Mouse (Mus musculus): Measurements from ENCODE around the gene Usp10. TPM values are rescaled to one million over a fixed set of nuclear protein-coding genes. Genes with fewer than 3 reads are reported as not detected.
A peak's percentile ranks its signal among the peaks of the same experiment; 100 is the strongest.

The Usp10 gene
- polyA plus RNA-seq, 1 experiment from 2014 or later = 187 TPM

GRCm38 (mm10) chr8:119981253-119981652 is 71.1 kb downstream of the Usp10 start:
- Histone ChIP-seq H3K4me1 (peaks cover 6% of the 10 kb centered on the region; the same call in 1 of the 2 replicates), H3K4me3 (no peak overlapping the region), H3K27me3 (ENCODE audit: insufficient read depth, poor library complexity, severe bottlenecking) (no peaks in the 10 kb centered on the region), H3K27ac (no peak overlapping the region), H3K36me3 (no peaks in the 10 kb centered on the region), H3K9me3 (no peaks in the 10 kb centered on the region)
- no peak for DNase-seq (ENCODE audit: low spot score)
- 67% methylated on average over 4 of the region's 4 CpGs for WGBS

GRCm38 (mm10) chr8:119984085-119984484 is 73.9 kb downstream of the Usp10 start:
- Histone ChIP-seq H3K27me3 (ENCODE audit: insufficient read depth, poor library complexity, severe bottlenecking) (no peaks in the 10 kb centered on the region), H3K36me3 (no peaks in the 10 kb centered on the region), H3K27ac (no peak overlapping the region), H3K4me1 (peaks cover 14% of the 10 kb centered on the region), H3K4me3 (no peak overlapping the region), H3K9me3 (no peaks in the 10 kb centered on the region)
- DNase-seq (ENCODE audit: low spot score) = no peak

- no peak for DNase-seq (ENCODE audit: low spot score)
- Histone ChIP-seq H3K36me3 (no peaks in the 10 kb centered on the region), H3K4me3 (no peak overlapping the region), H3K4me1 (peaks cover 12% of the 10 kb centered on the region; the same call in 1 of the 2 replicates), H3K27me3 (ENCODE audit: insufficient read depth, poor library complexity, severe bottlenecking) (peaks cover 15% of the 10 kb centered on the region), H3K9me3 (no peaks in the 10 kb centered on the region), H3K27ac (no peak overlapping the region)
- 56% methylated on average over 5 of the region's 5 CpGs for WGBS
Observed at GRCm38 (mm10) chr8:119986174-119986573, 76.0 kb downstream of the Usp10 start.

GRCm38 (mm10) chr8:119988087-119988486 is 77.9 kb downstream of the Usp10 start:
- no peak for DNase-seq (ENCODE audit: low spot score)
- no peaks in the 10 kb centered on the region for H3K36me3 ChIP-seq
- WGBS = 45% methylated on average over 15 of the region's 15 CpGs
- peaks cover 34% of the 10 kb centered on the region for H3K27me3 ChIP-seq (ENCODE audit: insufficient read depth, poor library complexity, severe bottlenecking)
- H3K4me3 ChIP-seq = no peak overlapping the region
- peaks cover 24% of the 10 kb centered on the region for H3K4me1 ChIP-seq
- H3K27ac ChIP-seq = no peak overlapping the region
- H3K9me3 ChIP-seq = no peaks in the 10 kb centered on the region

- Histone ChIP-seq H3K4me1 (peaks cover 42% of the 10 kb centered on the region), H3K36me3 (no peaks in the 10 kb centered on the region), H3K27ac (peak within 1 kb of the TSS; percentile 39; the same call in 1 of the 2 replicates), H3K27me3 (ENCODE audit: insufficient read depth, poor library complexity, severe bottlenecking) (peaks cover 61% of the 10 kb centered on the region), H3K9me3 (no peaks in the 10 kb centered on the region), H3K4me3 (peak within 1 kb of the TSS; percentile 44)
- whole genome bisulfite sequencing = under 1% methylated on average over 25 of the region's 25 CpGs
- DNase-seq (ENCODE audit: low spot score) = peak; percentile 90
Observed at GRCm38 (mm10) chr8:119992249-119992648, 82.1 kb downstream of the Usp10 start, which contains the start of gene Crispld2. Crispld2 (plus strand) TSS chr8:119992438.

- H3K27me3 ChIP-seq (ENCODE audit: insufficient read depth, poor library complexity, severe bottlenecking) = peaks cover 64% of the 10 kb centered on the region
- H3K36me3 ChIP-seq = no peaks in the 10 kb centered on the region
- H3K4me1 ChIP-seq = peaks cover 38% of the 10 kb centered on the region
- 0 out of 2 replicates have a peak overlapping the region, but pooled peaks have one; percentile 23 for H3K27ac ChIP-seq
- H3K9me3 ChIP-seq = no peaks in the 10 kb centered on the region
- no peak for DNase-seq (ENCODE audit: low spot score)
- WGBS = 76% methylated on average over 7 of the region's 7 CpGs
- no peak overlapping the region for H3K4me3 ChIP-seq
Observed at GRCm38 (mm10) chr8:119994114-119994513, 84.0 kb downstream of the Usp10 start.

- no peaks in the 10 kb centered on the region for H3K9me3 ChIP-seq
- 41% methylated on average over 6 of the region's 6 CpGs for WGBS
- peaks cover 64% of the 10 kb centered on the region for H3K27me3 ChIP-seq (ENCODE audit: insufficient read depth, poor library complexity, severe bottlenecking)
- no peak overlapping the region for H3K4me3 ChIP-seq
- 0 out of 2 replicates have a peak overlapping the region, but pooled peaks have one; percentile 23 for H3K27ac ChIP-seq
- no peak for DNase-seq (ENCODE audit: low spot score)
- H3K36me3 ChIP-seq = no peaks in the 10 kb centered on the region
- peaks cover 38% of the 10 kb centered on the region for H3K4me1 ChIP-seq
Observed at GRCm38 (mm10) chr8:119994556-119994955, 84.4 kb downstream of the Usp10 start.

- Histone ChIP-seq H3K4me1 (peaks cover 50% of the 10 kb centered on the region), H3K27me3 (ENCODE audit: insufficient read depth, poor library complexity, severe bottlenecking) (peaks cover 38% of the 10 kb centered on the region), H3K9me3 (no peaks in the 10 kb centered on the region), H3K27ac (no peak overlapping the region; the same call in 1 of the 2 replicates), H3K4me3 (no peak overlapping the region), H3K36me3 (no peaks in the 10 kb centered on the region)
- 75% methylated on average over 4 of the region's 4 CpGs for WGBS
- no peak for DNase-seq (ENCODE audit: low spot score)
Observed at GRCm38 (mm10) chr8:119997266-119997665, 87.1 kb downstream of the Usp10 start.

- 46% methylated on average over 8 of the region's 8 CpGs for WGBS
- H3K27ac ChIP-seq = 0 out of 2 replicates have a peak overlapping the region, but pooled peaks have one; percentile 47
- H3K27me3 ChIP-seq (ENCODE audit: insufficient read depth, poor library complexity, severe bottlenecking) = peaks cover 8% of the 10 kb centered on the region
- H3K9me3 ChIP-seq = no peaks in the 10 kb centered on the region
- H3K36me3 ChIP-seq = no peaks in the 10 kb centered on the region
- peaks cover 44% of the 10 kb centered on the region for H3K4me1 ChIP-seq
- DNase-seq (ENCODE audit: low spot score) = no peak
- no peak overlapping the region for H3K4me3 ChIP-seq
Observed at GRCm38 (mm10) chr8:120000461-120000860, 90.3 kb downstream of the Usp10 start.

GRCm38 (mm10) chr8:120001712-120002111 is 91.6 kb downstream of the Usp10 start:
- 80% methylated on average over 7 of the region's 7 CpGs for WGBS
- H3K27me3 ChIP-seq (ENCODE audit: insufficient read depth, poor library complexity, severe bottlenecking) = peaks cover 13% of the 10 kb centered on the region
- no peak for DNase-seq (ENCODE audit: low spot score)
- H3K4me1 ChIP-seq = peaks cover 53% of the 10 kb centered on the region
- H3K9me3 ChIP-seq = no peaks in the 10 kb centered on the region
- no peak overlapping the region for H3K4me3 ChIP-seq
- H3K27ac ChIP-seq = peak overlapping the region; percentile 47; the same call in 1 of the 2 replicates
- no peaks in the 10 kb centered on the region for H3K36me3 ChIP-seq

- Histone ChIP-seq H3K4me3 (no peak overlapping the region), H3K36me3 (no peaks in the 10 kb centered on the region), H3K27me3 (ENCODE audit: insufficient read depth, poor library complexity, severe bottlenecking) (peaks cover 12% of the 10 kb centered on the region), H3K4me1 (peaks cover 59% of the 10 kb centered on the region), H3K9me3 (no peaks in the 10 kb centered on the region), H3K27ac (peak overlapping the region; percentile 47)
- WGBS = 51% methylated on average over 9 of the region's 9 CpGs
- DNase-seq (ENCODE audit: low spot score) = no peak
Observed at GRCm38 (mm10) chr8:120002348-120002747, 92.2 kb downstream of the Usp10 start.

- peak; percentile 80 for DNase-seq (ENCODE audit: low spot score)
- Histone ChIP-seq H3K27ac (peak overlapping the region; percentile 50), H3K36me3 (no peaks in the 10 kb centered on the region), H3K27me3 (ENCODE audit: insufficient read depth, poor library complexity, severe bottlenecking) (peaks cover 10% of the 10 kb centered on the region), H3K4me1 (peaks cover 53% of the 10 kb centered on the region), H3K4me3 (no peak overlapping the region), H3K9me3 (no peaks in the 10 kb centered on the region)
- WGBS = 41% methylated on average over 14 of the region's 14 CpGs
Observed at GRCm38 (mm10) chr8:120004154-120004702, 94.1 kb downstream of the Usp10 start.

GRCm38 (mm10) chr8:120004705-120005381 is 94.7 kb downstream of the Usp10 start:
- peak overlapping the region; percentile 50; the same call in 1 of the 2 replicates for H3K27ac ChIP-seq
- 65% methylated on average over 2 of the region's 2 CpGs for WGBS
- H3K4me3 ChIP-seq = no peak overlapping the region
- no peak for DNase-seq (ENCODE audit: low spot score)
- no peaks in the 10 kb centered on the region for H3K36me3 ChIP-seq
- H3K9me3 ChIP-seq = no peaks in the 10 kb centered on the region
- peaks cover 15% of the 10 kb centered on the region for H3K27me3 ChIP-seq (ENCODE audit: insufficient read depth, poor library complexity, severe bottlenecking)
- peaks cover 53% of the 10 kb centered on the region for H3K4me1 ChIP-seq
